Mouse (Mus musculus) cerebral cortex, adult 2 months (tissue): ENCODE data around the gene Gm11037.

Experiments
- WGBS: fragments of 180-500 bp; shearing (Covaris S2); methylation state at CpG from one replicate; pipeline ENCODE4 v1.1.7; 2018; 5-methylcytosine and 5-hydroxymethylcytosine counted together

The Gm11037 gene

DNA sequence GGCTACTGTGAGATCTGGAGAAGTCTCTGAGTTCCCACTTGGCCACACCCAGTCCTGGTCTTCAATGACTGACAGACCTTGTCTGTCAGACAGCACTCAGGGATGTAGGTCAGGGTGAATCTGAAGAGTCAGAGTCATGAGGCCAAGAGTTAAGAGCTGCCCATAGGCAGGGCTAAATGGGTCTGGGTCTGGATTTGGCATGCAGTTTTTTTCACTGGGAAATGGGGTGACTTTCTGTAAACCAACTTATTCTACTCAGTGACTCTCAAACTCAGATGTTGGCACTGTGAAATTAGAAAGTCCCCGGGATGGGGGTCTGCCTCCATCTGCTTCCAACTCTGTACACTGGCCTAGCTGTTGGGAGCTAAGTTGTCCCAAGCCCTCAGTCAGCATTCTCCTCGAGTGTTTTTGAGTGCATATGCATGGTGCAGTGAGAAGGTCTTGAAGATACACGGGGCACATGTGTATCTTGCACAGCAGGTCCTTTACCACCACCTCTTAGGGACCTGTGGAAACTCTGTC, 4.6 kb upstream of the Gm11037 start:
- WGBS: 76% methylated on average over 3 of the region's 3 CpGs

DNA sequence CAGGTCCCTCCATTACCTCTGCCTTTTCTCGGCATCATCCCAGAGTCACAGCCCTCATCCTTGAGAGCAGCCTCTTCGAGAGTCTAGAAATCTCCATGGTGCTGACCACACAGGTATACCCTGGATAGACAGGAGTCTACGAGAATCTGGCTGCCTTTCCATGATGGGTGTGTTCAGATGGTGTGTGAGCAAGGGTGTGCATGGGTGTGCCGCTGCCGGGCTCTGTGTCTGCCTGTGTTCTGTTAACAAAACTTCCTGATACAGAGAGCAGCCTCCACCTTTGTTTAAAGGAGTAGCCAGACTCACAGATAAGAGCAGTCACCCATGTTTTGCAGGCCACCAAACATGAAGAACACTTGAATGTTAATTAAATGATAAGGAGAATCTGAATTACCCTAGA, 3.5 kb upstream of the Gm11037 start:
- 80% methylated on average over 5 of the region's 5 CpGs for WGBS

DNA sequence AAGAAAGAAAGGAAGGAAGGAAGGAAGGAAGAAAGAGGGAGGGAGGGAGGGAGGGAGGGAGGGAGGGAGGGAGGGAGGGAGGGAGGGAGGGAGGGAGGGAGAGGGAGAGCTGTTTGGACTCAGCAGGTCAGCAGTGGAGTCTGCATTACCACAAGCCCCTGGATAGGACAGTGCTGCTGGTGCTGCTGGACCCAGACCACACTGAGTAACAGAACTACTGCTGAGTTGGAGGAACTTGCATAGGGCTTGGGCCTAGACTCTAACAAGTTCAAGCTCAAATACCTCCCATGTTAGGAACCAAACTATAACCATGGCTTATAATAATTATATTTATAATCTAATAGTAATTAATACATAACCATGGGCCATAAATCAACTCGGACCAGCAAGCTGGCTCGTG, 2.4 kb upstream of the Gm11037 start:
- 82% methylated on average over 2 of the region's 2 CpGs for WGBS

DNA sequence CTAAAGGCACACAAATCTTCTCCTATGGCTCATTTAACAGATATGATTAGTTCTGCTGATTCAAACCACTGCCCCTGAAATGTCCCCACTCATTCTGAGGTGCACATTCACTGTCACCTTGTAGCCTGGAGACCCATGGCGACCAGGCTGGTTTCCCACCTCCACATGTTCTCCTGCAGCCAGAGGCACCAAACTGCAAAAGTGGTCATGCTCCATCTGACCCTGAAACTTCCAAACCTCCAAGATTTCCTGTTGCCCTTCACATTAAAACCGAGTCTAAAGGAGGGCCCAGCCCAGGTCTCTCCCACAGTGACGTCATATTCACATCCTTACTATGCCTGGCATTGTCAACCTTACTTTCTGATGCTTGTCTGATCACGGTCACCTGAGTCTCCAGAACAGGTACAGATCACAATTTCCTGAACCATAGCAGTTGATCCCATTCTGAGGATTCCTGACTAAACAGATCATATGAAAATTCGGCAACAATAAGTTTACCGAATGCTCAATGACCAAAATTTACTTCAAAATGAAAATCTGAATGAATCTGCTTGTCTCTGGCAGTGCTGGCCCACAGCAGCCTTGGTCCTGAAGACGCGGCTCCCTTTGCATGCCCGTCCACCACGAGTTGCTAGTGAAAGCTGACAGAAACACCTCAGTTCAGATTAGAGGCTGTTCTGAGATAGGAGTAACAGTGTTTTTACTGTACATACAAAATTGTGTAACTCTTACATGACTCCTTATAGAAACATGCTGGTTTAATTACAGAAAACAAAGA, 997 bp upstream of the Gm11037 start:
- WGBS: 82% methylated on average over 10 of the region's 10 CpGs

DNA sequence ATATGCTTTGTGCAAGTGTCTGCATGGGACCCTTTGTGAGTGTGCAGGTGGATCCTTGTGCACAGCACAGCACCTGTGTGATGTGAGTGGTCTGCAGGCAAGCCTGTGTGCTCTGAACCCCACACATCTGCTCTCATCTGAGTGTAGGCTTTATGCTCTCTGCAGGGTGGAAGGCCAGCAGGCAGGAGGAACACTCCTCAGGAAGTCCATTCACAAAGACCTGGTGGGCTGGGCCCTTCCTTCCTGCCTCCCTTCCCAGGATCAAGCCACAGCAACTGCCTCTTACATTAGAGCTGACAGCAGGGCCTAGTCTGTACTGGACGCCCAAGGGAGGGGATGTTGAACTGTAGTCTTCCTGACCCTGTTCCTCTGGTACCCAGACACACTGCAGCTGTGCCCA, 1.1 kb downstream of the Gm11037 start:
- 65% methylated on average over 1 of the region's 1 CpGs for WGBS

DNA sequence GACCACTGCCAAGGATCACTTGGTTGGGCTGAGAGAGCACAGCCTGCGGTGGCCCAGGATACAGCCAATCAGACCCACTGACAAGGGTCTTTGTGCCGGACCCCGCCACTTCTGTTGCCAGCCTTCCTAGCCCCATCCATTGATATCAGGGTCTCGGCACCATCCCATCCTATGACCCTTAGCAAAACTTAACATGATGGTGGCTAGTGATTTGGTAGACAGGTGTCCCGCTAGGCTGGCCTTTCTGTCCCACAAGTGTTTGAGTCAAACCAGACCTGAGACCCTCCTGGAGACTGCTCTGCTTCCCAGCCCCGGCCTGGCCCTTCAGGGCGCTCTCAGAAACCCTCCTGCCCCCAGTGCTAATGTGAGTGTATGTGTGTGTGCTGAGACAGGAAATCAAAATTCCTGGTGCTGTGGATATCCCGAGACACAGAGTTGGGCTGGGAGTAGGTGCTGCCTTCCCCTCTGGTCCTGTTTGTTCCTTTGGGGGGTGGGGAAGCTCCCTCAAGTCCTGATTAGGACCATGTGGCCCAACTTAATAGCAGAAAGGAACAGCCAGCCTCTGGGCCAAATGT, 1.6 kb downstream of the Gm11037 start:
- WGBS: 71% methylated on average over 8 of the region's 8 CpGs

DNA sequence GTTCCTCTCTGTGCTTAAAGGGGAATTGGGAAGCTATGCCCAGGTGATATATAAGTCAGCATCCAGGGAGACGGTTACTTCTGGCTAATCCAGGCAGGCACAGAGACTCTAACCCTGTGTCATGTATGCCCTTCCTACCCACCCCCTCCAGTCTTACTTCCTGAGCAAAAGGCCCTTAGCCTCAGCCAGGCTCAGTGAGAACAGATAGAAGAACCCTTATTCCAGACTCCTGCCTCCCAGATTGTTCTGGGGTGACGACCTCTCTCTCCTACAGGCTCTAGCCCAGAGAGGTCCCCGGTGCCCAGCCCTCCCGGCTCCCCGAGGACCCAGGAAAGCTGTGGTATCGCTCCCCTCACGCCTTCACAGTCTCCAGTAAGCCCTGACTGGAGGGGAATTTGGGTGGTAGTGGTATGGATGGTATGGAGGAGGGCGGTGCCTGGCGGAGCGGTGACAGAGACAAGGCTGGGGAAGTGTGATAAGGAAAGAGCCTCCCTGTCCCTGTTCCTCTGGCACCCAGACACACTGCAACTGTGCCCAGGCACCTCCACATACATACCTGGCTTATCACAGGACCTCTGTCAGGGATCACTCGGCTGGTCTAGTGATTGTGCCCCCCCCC, 2.3 kb downstream of the Gm11037 start:
- 89% methylated on average over 11 of the region's 11 CpGs for WGBS

DNA sequence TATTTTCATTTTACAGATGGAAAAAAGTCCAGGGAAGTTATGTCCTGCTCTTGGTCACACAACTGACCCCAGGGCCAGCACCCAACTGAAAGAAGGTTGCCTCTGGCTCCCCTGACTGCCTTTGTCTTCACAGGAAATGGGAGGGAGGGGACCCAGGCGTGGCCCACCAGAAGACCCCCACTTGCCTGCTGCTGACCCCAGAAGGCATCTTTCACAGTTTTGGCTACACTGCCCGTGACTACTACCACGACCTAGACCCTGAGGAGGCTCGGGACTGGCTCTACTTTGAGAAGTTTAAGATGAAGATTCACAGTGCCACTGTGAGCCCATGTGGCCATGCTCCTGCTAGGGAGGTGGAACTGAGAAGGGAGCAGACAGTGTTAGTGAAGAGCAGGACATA, 5.0 kb downstream of the Gm11037 start:
- 87% methylated on average over 4 of the region's 4 CpGs for WGBS

DNA sequence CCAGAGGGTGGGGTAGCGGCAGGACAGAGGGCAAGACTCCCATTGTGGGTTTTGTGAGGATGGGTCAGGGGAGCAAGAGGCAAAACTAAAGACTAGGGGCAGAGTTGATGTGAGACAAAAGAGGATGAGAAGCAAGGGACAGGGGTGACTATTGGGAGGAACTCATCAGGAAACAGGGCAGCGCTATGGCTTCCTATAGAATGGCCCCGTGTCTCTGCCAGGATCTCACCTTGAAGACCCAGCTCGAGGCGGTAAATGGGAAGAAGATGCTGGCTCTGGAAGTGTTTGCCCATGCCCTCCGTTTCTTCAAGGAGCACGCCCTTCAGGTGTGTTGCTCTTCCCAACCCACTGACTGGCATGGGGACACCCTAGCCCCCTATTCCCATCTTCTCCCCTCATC, 5.5 kb downstream of the Gm11037 start:
- WGBS: 88% methylated on average over 7 of the region's 7 CpGs

DNA sequence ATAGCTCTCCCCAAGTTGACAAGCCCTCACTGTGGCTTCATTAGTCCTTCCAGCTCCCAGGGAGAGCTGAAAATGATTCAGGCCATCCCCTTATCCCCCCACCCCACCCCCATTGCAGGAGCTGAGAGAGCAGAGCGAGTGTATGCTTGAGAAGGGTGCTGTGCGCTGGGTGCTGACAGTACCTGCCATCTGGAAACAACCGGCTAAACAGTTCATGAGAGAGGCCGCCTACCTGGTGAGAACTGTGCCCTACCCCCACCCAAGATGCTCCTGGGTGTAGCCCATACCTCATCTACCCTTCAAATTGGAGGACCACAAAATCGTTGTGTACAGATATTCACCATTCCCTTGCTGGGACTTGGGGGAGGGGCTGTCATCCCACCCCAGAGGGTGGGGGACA, 6.0 kb downstream of the Gm11037 start:
- WGBS: 87% methylated on average over 5 of the region's 5 CpGs

DNA sequence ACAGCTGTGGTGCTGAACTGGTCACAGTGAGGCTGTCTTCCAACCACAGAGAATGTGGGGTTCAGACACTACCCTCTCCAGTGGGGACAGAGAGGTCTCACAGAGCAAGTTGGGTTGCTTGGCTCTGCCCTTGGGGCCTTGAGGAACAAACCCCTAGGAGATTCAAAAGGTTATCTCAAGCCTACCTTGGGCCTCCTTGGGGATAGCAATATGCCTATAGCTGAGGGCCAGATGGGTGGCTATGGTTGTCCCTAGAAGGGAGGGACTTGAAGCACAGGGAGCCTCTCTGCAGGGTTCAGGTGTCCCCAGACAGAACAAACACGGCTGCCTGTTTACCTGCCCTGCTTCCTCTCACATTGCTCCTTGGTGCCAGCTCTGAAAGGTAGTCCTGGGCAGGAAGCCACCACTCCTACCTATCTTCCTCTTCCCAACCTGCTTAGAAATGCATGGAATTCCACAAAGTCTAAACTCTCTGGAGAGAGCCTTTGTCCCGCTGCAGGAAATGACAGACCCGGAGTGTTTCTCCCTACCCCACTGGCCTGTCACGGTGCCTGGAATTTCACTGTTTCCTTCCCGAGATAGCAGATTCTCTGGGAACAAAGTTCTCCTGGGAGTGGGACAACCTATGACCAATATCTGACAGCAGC, 6.7 kb downstream of the Gm11037 start:
- WGBS: 63% methylated on average over 5 of the region's 5 CpGs

DNA sequence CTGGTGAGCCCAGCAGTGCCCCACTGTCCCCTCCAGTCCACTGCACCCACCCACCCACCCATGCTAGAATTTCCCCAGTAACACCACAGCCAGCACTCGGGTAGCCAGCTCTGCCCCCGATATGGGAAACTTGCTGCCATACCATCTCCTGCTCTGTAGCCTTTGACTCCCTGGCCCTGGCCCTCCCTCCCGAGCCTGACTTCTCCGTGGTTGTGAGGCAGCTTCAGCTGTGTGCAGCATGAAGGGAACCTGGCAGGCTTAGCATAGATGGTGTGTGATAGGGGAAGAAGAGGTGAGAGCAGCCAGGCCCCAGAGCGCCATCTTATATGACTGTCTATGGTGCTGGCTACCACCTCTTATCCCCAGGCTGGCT, 7.2 kb downstream of the Gm11037 start:
- WGBS: 81% methylated on average over 5 of the region's 5 CpGs

DNA sequence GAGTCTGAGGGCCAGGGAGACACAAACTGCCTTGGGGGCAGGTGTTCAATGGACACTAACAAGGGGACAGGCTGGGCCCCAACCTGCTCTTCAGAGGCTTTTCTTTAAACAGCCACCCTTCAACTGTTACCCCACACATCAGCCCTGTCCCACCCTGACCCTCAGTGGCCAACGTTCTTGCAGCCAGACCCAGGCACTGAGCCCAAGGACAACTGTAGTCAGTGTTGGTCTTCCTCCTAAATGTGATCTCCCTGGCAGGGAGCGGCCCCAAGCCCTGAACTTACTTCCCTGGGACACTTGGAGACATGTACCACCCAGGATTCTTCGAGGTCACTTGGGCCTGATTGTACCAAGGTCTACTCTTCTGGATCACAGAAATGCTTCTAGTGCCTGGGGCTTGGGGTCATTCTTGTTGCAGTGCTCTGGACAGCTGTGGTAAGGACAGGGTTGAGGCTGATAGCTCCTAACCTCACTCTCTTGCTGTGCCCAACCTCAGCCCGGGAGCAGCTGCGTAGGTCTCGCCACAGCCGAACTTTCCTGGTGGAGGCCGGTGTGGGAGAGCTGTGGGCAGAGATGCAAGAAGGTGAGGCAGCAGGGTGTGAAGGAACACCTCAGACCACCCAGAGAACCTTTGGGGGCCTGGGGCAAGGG, 8.2 kb downstream of the Gm11037 start:
- WGBS: 85% methylated on average over 8 of the region's 8 CpGs

DNA sequence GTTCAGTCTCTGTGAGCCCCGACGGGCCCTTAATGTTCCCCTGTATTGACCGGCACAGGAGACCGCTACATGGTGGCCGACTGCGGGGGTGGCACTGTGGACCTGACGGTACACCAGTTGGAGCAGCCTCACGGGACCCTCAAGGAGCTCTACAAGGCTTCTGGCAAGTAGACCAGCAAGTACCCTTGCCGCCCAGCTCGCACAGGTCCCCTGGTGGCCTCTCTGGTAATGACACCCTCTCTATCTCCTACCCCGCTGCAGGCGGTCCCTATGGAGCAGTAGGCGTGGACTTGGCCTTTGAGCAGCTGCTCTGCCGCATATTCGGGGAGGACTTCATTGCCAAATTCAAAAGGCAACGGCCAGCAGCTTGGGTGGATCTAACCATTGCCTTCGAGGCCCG, 9.3 kb downstream of the Gm11037 start:
- WGBS: 38% methylated on average over 18 of the region's 18 CpGs

DNA sequence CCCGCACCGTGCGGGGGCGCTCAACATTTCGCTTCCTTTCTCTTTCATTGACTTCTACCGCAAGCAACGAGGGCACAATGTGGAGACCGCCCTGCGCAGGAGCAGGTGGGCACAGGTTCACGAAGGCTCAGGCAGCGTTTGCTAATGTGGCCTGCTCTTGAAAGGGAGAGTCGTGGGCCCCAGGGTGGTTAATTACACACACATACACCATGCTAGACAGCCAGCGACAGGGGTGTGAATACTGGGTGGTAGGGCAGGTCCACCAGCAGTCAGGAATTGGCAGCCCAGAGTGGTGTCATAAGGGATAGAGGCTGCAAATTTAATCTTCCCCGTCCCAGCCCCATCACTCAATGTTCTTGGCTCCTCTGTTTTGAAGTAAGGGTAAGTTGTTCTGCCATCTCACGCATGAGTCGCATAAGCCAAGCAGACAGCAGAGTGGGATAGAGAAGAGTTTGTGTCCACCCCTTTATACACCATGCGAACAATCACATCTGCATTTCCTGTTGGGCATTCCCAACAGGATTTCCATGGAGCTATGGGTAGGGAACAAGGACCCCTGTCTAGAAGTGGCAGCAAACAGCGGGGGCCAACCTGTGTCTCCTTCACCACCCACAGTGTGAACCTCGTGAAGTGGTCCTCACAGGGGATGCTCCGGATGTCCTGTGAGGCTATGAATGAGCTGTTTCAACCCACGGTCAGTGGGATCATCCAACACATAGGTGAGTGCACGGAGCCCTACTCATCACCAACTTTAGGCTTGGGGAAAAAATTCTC, 9.9 kb downstream of the Gm11037 start:
- 77% methylated on average over 22 of the region's 22 CpGs for WGBS

DNA sequence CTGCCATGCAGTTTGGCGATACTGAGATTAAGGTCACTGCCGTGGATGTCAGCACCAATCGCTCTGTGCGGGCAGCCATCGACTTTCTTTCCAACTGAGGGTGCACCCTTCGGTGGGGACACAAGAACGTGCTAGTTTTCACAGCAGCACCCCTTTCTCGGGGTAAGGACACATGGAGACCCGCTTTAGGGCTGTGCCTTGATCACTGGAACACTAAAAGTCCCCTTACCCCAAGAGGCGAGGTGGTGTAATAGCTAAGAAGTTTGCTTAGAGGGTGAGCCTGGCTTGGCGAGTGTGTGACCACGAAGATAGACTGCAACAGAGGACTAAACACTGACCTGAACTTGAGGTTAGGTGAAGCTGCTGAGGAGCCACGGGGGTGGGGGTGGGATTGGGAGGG, 11.8 kb downstream of the Gm11037 start:
- 84% methylated on average over 13 of the region's 13 CpGs for WGBS

DNA sequence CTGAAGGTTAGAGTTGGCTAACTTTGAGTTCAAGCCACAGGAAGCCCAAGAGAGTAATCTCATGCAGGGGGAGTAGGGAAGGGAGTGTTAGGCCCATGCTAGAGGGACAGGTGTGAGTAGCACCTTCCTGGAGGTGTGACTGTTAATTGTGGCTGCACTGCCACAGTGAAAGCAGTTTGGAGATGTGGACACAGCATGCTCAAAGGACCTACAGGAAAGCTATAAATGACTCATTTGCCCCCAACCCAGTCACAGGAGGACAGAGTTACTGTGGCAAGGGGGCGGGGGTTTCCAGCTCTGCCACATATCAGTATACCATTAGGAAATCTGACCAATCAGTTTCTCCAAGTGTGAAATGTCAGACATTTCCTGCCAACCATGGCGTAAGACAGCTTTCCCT, 12.2 kb downstream of the Gm11037 start:
- WGBS: 96% methylated on average over 2 of the region's 2 CpGs

DNA sequence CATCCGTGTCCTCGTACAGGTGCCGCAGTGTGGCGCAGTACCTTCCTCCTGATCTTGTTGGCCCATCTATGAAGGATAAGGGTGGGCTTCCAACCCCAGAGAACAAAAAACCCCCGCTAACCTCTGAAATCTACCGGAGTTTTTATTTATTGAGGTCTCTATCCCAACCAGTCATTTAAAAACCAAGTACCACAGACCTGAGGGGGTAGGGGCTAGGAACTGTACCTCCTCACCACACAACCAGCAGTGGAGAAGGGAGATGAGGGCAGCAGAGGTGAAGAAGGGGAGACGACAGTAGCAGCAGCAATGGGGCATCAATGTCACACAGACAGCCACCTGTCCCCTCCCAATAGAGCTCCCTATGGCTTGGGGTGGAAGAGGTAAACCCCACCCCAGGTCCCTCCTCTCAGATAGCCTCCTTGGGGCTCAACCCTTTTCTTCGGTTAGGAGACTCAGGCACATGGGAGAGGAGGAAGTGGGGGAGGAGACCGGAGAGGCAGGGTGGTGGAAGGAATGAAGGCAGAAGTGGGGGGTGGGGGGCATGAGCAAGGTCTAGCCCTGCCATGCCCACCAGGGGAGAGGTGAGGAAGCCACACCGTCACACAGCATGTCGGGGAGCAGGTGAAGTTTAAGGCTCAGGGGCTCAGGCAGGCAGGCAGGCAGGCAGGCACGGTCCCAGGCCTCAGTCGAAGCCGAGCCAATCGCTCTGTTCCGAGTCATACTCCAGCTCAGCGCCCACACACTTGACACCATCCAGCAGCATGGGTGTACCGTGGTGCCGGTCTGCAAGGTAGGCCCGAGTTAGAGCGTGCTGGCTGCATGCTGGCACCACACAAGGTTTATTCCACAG, 13.1 kb downstream of the Gm11037 start:
- WGBS: 66% methylated on average over 21 of the region's 21 CpGs

DNA sequence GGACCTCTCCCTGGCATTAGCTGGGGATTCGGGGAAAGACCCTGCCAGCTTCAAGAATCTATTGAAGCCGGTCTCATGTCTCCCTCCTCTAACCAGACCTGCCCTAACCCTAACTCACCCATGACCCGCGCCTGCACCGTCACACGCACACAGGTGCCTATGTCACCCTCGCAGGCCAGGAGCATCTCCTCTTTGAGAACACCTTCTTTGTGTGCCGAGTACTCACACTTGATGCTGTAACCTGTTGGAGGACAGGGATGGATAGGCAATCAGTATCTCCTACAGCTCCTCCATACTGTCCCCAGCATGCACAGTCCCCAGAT, 13.7 kb downstream of the Gm11037 start:
- WGBS: 92% methylated on average over 8 of the region's 8 CpGs
